Mouse (Mus musculus) intestine, postnatal 0 days (tissue): Measurements from ENCODE around the gene Slc7a11. TPM values are rescaled to one million over a fixed set of nuclear protein-coding genes. Genes with fewer than 3 reads are reported as not detected.

Experiments used
- ATAC-seq: fragments of 200-750 bp; cut with Nextera tagmentation; 2 replicates; pipeline ENCODE4 v1.8.0; 2017; ENCODE audit warnings: mild to moderate bottlenecking, moderate TSS enrichment, moderate library complexity
- H3K27ac ChIP-seq: fragments of 300-500 bp; sonication (generic); 2 replicates; pipeline ENCODE4 v1.5.1; 2014; ENCODE audit warnings: mild to moderate bottlenecking, low read depth, low read length, moderate library complexity
- H3K27me3 ChIP-seq: fragments of 300-500 bp; sonication (generic); replicated peaks from 2 replicates; pipeline ENCODE4 v1.6.1; 2014; ENCODE audit warnings: low read length, mixed read lengths; ENCODE audit not compliant: control insufficient read depth, insufficient read depth
- H3K36me3 ChIP-seq: fragments of 300-500 bp; sonication (generic); 2 replicates; pipeline ENCODE4 v1.6.1; 2014; ENCODE audit warnings: mild to moderate bottlenecking, moderate library complexity; ENCODE audit not compliant: control insufficient read depth, insufficient read depth
- H3K4me1 ChIP-seq: fragments of 300-500 bp; sonication (generic); replicated peaks from 2 replicates; pipeline ENCODE4 v1.6.1; 2014; ENCODE audit warnings: antibody characterized with exemption, low read length, mixed read lengths; ENCODE audit not compliant: control insufficient read depth, insufficient read depth
- H3K4me2 ChIP-seq: fragments of 300-500 bp; sonication (generic); replicated peaks from 2 replicates; pipeline ENCODE4 v1.6.1; 2014; ENCODE audit warnings: low read depth, mild to moderate bottlenecking, moderate library complexity
- H3K4me3 ChIP-seq: fragments of 300-500 bp; sonication (generic); 2 replicates; pipeline ENCODE4 v1.5.1; 2014; ENCODE audit warnings: low read depth, low read length
- H3K9ac ChIP-seq: fragments of 300-500 bp; sonication (generic); 2 replicates; pipeline ENCODE4 v1.6.1; 2014; ENCODE audit warnings: mild to moderate bottlenecking, low read depth, low read length
- H3K9me3 ChIP-seq: fragments of 300-500 bp; sonication (generic); 2 replicates; pipeline ENCODE4 v1.6.1; 2016; ENCODE audit warnings: mixed run types; ENCODE audit not compliant: control insufficient read depth
- CTCF ChIP-seq: sonication (generic); IDR thresholded peaks from 2 replicates; pipeline ENCODE4 v1.5.1; 2016; ENCODE audit warnings: low read depth, mild to moderate bottlenecking, control low read depth, antibody characterized with exemption, moderate library complexity
- WGBS: fragments of 180-500 bp; shearing (Covaris S2); extraction: QIAGEN DNeasy Blood & Tissue Kit; methylation state at CpG from one replicate; pipeline ENCODE4 v1.1.7; 2014; 5-methylcytosine and 5-hydroxymethylcytosine counted together
- polyA plus RNA-seq: library from polyadenylated mRNA; unstranded; fragments of >200 nt; fragmentation: Nextera tagmentation; extraction: Ambion mirVana; gene quantifications from 2 replicates; pipeline ENCODE4 v1.2.1, GENCODE M21; 2015

The Slc7a11 gene
- polyA plus RNA-seq, 1 experiment from 2014 or later: 0.13 TPM

GRCm38 (mm10) chr3:50445050-50445775 is 1.8 kb upstream of the Slc7a11 start:
- Histone ChIP-seq H3K27me3 (no peaks in the 10 kb centered on the region), H3K9ac (no peak overlapping the region), H3K27ac (no peak overlapping the region), H3K4me2 (no peak overlapping the region), H3K4me3 (no peak overlapping the region), H3K9me3 (no peaks in the 10 kb centered on the region), H3K36me3 (no peaks in the 10 kb centered on the region), H3K4me1 (no peaks in the 10 kb centered on the region)
- WGBS: 58% methylated on average over 10 of the region's 10 CpGs
- no peak for TF ChIP-seq CTCF
- no peak for ATAC-seq

DNA sequence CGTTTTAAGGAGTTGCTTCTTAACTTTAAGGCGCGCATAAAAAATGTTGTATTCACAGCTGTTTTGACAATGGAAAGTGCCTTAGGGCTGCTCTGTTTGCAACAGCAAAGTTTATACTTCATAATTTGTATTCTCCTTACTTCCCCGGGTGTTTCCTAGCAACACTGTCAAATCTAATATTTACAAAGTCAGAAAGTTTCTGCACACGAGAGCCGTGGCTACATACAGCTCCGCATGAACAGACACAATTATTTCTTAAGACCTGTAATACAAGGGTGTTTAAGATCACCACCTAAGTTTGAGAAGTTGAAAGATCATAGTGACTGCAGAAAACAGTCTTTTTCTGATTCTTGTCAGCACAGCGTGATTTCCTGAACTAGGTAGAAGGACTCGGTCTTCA is 528 bp upstream of the Slc7a11 start:
- Histone ChIP-seq H3K27me3 (no peaks in the 10 kb centered on the region), H3K9ac (peak overlapping the region; percentile 8; the same call in 1 of the 2 replicates), H3K4me3 (peak overlapping the region; percentile 34), H3K4me2 (peak overlapping the region; percentile 72), H3K9me3 (no peaks in the 10 kb centered on the region), H3K36me3 (no peaks in the 10 kb centered on the region), H3K4me1 (no peaks in the 10 kb centered on the region), H3K27ac (no peak overlapping the region)
- TF ChIP-seq CTCF: no peak
- WGBS: 11% methylated on average over 9 of the region's 9 CpGs
- no peak for ATAC-seq

DNA sequence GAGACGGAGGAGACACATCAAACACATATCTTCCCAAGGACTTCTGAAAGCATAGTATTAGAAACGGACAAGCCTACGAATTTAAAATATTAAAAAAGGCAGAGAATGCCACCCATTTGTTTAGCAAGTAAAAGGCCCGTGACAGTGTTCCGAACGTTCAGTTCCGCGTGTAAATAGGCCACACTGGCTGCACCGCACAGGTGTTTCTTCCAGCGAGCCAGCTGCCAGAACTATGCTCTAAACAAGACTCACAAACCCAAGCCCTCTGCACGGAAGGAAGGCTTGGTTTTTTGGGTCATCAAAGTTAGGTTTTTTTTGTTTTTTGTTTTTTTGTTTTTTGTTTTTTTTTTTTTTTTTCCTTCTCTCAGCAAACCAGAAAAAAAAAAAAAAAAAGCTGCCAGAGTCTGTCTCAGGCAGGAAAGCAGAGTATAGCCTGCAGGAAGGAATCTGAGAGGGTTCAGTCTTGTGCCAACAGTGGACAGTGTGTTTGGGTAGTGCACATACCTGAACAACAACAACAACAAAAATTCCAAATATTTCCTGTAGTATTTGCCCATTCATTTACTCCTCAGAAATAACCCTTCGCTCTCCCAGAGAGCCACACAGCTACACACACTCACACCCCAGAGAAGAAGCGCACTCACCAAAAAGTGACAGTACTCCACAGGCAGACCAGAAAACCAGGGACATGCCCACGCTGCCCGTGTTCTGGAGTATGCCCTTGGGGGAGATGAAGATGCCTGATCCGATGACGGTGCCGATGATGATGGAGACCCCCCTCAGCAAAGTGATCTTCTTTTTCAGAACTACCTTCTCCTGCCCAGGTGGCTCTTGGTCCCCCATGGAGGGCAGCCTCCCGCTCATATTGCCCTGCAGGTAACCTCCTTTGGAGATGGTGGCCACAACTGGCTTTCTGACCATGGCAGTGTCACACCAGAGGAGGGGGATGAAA is 797 bp downstream of the Slc7a11 start:
- Histone ChIP-seq H3K4me2 (peak overlapping the region; percentile 72), H3K27me3 (no peaks in the 10 kb centered on the region), H3K4me3 (peak overlapping the region; percentile 34; the same call in 1 of the 2 replicates), H3K9me3 (no peaks in the 10 kb centered on the region), H3K36me3 (no peaks in the 10 kb centered on the region), H3K27ac (no peak overlapping the region), H3K9ac (no peak overlapping the region), H3K4me1 (no peaks in the 10 kb centered on the region)
- ATAC-seq: no peak
- 78% methylated on average over 19 of the region's 19 CpGs for WGBS
- no peak for TF ChIP-seq CTCF

GRCm38 (mm10) chr3:50441330-50441729 is 2.1 kb downstream of the Slc7a11 start:
- H3K4me2 ChIP-seq: no peak overlapping the region
- no peak for TF ChIP-seq CTCF
- no peaks in the 10 kb centered on the region for H3K27me3 ChIP-seq
- H3K4me1 ChIP-seq: no peaks in the 10 kb centered on the region
- 67% methylated on average over 3 of the region's 3 CpGs for WGBS
- H3K36me3 ChIP-seq: no peaks in the 10 kb centered on the region
- no peak overlapping the region for H3K4me3 ChIP-seq
- no peaks in the 10 kb centered on the region for H3K9me3 ChIP-seq
- ATAC-seq: no peak
- no peak overlapping the region for H3K27ac ChIP-seq
- H3K9ac ChIP-seq: no peak overlapping the region

GRCm38 (mm10) chr3:50440409-50440808 is 3.0 kb downstream of the Slc7a11 start:
- Histone ChIP-seq H3K4me3 (no peak overlapping the region), H3K9ac (no peak overlapping the region), H3K4me1 (no peaks in the 10 kb centered on the region), H3K9me3 (no peaks in the 10 kb centered on the region), H3K4me2 (no peak overlapping the region), H3K27me3 (no peaks in the 10 kb centered on the region), H3K36me3 (no peaks in the 10 kb centered on the region), H3K27ac (no peak overlapping the region)
- TF ChIP-seq CTCF: no peak
- 74% methylated on average over 2 of the region's 2 CpGs for WGBS
- ATAC-seq: no peak

- Histone ChIP-seq H3K9ac (no peak overlapping the region), H3K36me3 (no peaks in the 10 kb centered on the region), H3K4me3 (no peak overlapping the region), H3K27me3 (no peaks in the 10 kb centered on the region), H3K4me2 (no peak overlapping the region), H3K27ac (no peak overlapping the region), H3K4me1 (no peaks in the 10 kb centered on the region), H3K9me3 (no peaks in the 10 kb centered on the region)
- TF ChIP-seq CTCF: no peak
- no peak for ATAC-seq
- WGBS: 84% methylated on average over 5 of the region's 5 CpGs
Observed at GRCm38 (mm10) chr3:50439429-50439828, 4.0 kb downstream of the Slc7a11 start.
